Mouse (Mus musculus) lung, adult 2 months (tissue): ENCODE results near the gene Btnl1.

ENCODE experiments used
- CTCF ChIP-seq: fragments of 200-500 bp; IDR thresholded peaks from 2 replicates; pipeline ENCODE4 v1.5.1; 2011; ENCODE audit warnings: mild to moderate bottlenecking, low read length, control low read depth; ENCODE audit not compliant: insufficient read depth
- POLR2A ChIP-seq: fragments of 200-500 bp; IDR thresholded peaks from 2 replicates; pipeline ENCODE4 v1.6.1; 2011; ENCODE audit warnings: low read depth, mild to moderate bottlenecking, control low read depth, low read length, borderline replicate concordance; ENCODE audit errors: extremely low read depth

DNA sequence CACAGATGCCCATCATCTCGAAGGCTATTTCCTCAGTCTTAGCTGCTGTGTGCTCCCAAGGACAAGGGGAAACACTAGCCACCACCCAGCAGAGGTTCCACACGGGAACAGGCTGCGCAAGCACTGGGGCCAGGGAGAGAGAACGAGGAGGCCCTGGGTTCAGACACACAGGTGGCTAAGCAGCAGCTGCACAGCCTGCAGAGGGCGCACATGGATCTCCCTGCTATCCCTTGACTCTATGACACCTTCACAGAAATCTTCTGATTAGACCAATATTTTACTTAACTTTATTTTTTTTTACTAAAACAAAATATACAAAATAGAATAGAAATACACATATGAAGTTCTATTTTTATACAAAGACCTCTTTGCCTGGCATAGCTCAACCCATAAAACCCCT lies 20.4 kb downstream of the Btnl1 start:
- TF ChIP-seq CTCF (peak; percentile 42; the same call in 1 of the 2 replicates), POLR2A (no peak)
